Mouse (Mus musculus) intestine, embryonic 15.5 days (tissue): ENCODE measurements around the gene Prm2. TPM values are rescaled to one million over a fixed set of nuclear protein-coding genes. Genes with fewer than 3 reads are reported as not detected.

Experiments
- ATAC-seq: fragments of 200-750 bp; cut with Nextera tagmentation; 2 replicates; pipeline ENCODE4 v1.8.0; 2017; ENCODE audit warnings: moderate TSS enrichment, moderate library complexity
- H3K27ac ChIP-seq: fragments of 300-500 bp; sonication (generic); 2 replicates; pipeline ENCODE4 v1.5.1; 2015; ENCODE audit warnings: mild to moderate bottlenecking, inconsistent platforms
- H3K27me3 ChIP-seq: fragments of 300-500 bp; sonication (generic); replicated peaks from 2 replicates; pipeline ENCODE4 v1.6.1; 2015; ENCODE audit warnings: inconsistent platforms
- H3K36me3 ChIP-seq: fragments of 300-500 bp; sonication (generic); 2 replicates; pipeline ENCODE4 v1.6.1; 2015; ENCODE audit warnings: inconsistent platforms
- H3K4me1 ChIP-seq: fragments of 300-500 bp; sonication (generic); replicated peaks from 2 replicates; pipeline ENCODE4 v1.6.1; 2015; ENCODE audit warnings: inconsistent platforms
- H3K4me2 ChIP-seq: fragments of 300-500 bp; sonication (generic); replicated peaks from 2 replicates; pipeline ENCODE4 v1.6.1; 2015; ENCODE audit warnings: mild to moderate bottlenecking, inconsistent platforms
- H3K4me3 ChIP-seq: fragments of 300-500 bp; sonication (generic); replicated peaks from 2 replicates; pipeline ENCODE4 v1.5.1; 2015; ENCODE audit warnings: inconsistent platforms
- H3K9ac ChIP-seq: fragments of 300-500 bp; sonication (generic); 2 replicates; pipeline ENCODE4 v1.6.1; 2015; ENCODE audit warnings: inconsistent platforms
- H3K9me3 ChIP-seq: fragments of 300-500 bp; sonication (generic); 2 replicates; pipeline ENCODE4 v1.6.1; 2016; ENCODE audit warnings: inconsistent platforms
- WGBS: fragments of 180-500 bp; shearing (Covaris S2); methylation state at CpG from one replicate; pipeline ENCODE4 v1.1.7; 2015; 5-methylcytosine and 5-hydroxymethylcytosine counted together
- polyA plus RNA-seq: library from polyadenylated mRNA; unstranded; fragments of >200 nt; fragmentation: Nextera tagmentation; extraction: Ambion mirVana; gene quantifications from 2 replicates; pipeline ENCODE4 v1.2.1, GENCODE M21; 2015

Gene Prm2
- polyA plus RNA-seq, result not detected in 2 replicates

DNA sequence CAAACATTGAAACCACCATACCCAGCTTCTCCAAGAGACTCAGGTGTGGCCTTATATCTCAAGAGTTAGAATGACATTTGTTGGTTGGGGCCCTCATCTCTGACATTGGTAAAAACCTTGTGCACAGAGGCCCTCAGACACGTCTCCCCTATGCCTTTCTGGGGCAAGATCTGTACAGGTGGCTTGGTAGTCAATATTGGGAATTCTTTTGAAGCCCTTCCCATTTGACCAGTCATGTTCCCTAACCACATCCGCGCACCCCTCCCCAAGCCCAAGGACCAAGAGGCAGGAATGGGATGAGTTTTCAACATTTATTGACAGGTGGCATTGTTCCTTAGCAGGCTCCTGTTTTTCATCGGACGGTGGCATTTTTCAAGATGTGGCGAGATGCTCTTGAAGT, at the start of gene Prm2:
Gene Prm2, minus strand, starts transcription at position 101 of the 400 bp plus-strand sequence.
- WGBS, result 75% methylated on average over 6 of the region's 6 CpGs
- Histone ChIP-seq H3K4me2 (no peak within 1 kb of the TSS), H3K9me3 (no peaks in the 10 kb centered on the region), H3K36me3 (no peaks in the 10 kb centered on the region), H3K4me1 (no peaks in the 10 kb centered on the region), H3K27me3 (peaks cover 18% of the 10 kb centered on the region), H3K27ac (no peak within 1 kb of the TSS), H3K9ac (no peak within 1 kb of the TSS), H3K4me3 (no peak within 1 kb of the TSS)
- ATAC-seq, result no peak

GRCm38 (mm10) chr16:10844319-10844670, 48.4 kb upstream of the Prm2 start:
- no peaks in the 10 kb centered on the region for H3K27me3 ChIP-seq
- H3K9me3 ChIP-seq, result no peaks in the 10 kb centered on the region
- peaks cover 16% of the 10 kb centered on the region; the same call in 1 of the 2 replicates for H3K4me1 ChIP-seq
- ATAC-seq, result no peak
- peak overlapping the region; percentile 50 for H3K4me2 ChIP-seq
- H3K4me3 ChIP-seq, result no peak overlapping the region
- 55% methylated on average over 6 of the region's 6 CpGs for WGBS
- no peak overlapping the region for H3K27ac ChIP-seq
- H3K9ac ChIP-seq, result no peak overlapping the region
- H3K36me3 ChIP-seq, result no peaks in the 10 kb centered on the region

- no peaks in the 10 kb centered on the region for H3K36me3 ChIP-seq
- WGBS, result 19% methylated on average over 18 of the region's 18 CpGs
- H3K9ac ChIP-seq, result 0 out of 2 replicates have a peak overlapping the region, but pooled peaks have one; percentile 8
- H3K4me1 ChIP-seq, result peaks cover 19% of the 10 kb centered on the region; the same call in 1 of the 2 replicates
- H3K27me3 ChIP-seq, result no peaks in the 10 kb centered on the region
- no peak overlapping the region; the same call in 1 of the 2 replicates for H3K4me3 ChIP-seq
- no peak for ATAC-seq
- no peaks in the 10 kb centered on the region for H3K9me3 ChIP-seq
- peak overlapping the region; percentile 50 for H3K4me2 ChIP-seq
- H3K27ac ChIP-seq, result peak overlapping the region; percentile 44
Measured at GRCm38 (mm10) chr16:10843486-10844318, 47.8 kb upstream of the Prm2 start.

GRCm38 (mm10) chr16:10842282-10842855, 46.4 kb upstream of the Prm2 start:
- no peak for ATAC-seq
- Histone ChIP-seq H3K9me3 (no peaks in the 10 kb centered on the region), H3K27ac (no peak overlapping the region), H3K27me3 (no peaks in the 10 kb centered on the region), H3K9ac (no peak overlapping the region), H3K36me3 (no peaks in the 10 kb centered on the region), H3K4me1 (peaks cover 25% of the 10 kb centered on the region), H3K4me2 (no peak overlapping the region), H3K4me3 (no peak overlapping the region)
- 78% methylated on average over 4 of the region's 4 CpGs for WGBS

DNA sequence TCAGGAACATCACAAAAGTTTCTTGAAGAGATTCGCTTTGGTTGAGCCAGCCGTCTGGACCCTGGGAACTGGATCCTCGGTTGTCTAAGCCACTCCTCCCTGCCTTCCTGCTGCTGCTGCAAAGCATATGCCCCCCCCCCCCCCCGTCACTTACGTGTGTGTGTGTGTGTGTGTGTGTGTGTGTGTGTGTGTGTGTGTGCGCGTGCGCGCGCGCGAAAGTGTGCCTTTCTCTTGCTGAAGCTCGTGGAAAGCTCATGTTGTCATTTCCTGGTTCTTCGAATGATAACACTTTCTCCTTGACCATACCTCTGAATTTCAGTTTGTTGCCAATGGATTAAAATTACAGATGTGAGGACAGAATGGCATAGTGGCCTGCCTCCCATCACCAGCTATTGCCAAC, 44.1 kb upstream of the Prm2 start:
- Histone ChIP-seq H3K4me2 (no peak overlapping the region), H3K36me3 (no peaks in the 10 kb centered on the region), H3K9ac (no peak overlapping the region), H3K27ac (no peak overlapping the region), H3K9me3 (no peaks in the 10 kb centered on the region), H3K4me1 (peaks cover 30% of the 10 kb centered on the region), H3K4me3 (no peak overlapping the region), H3K27me3 (no peaks in the 10 kb centered on the region)
- WGBS, result 84% methylated on average over 13 of the region's 14 CpGs
- ATAC-seq, result no peak

GRCm38 (mm10) chr16:10838487-10839245, 42.7 kb upstream of the Prm2 start:
- no peak overlapping the region for H3K9ac ChIP-seq
- 36% methylated on average over 10 of the region's 10 CpGs for WGBS

GRCm38 (mm10) chr16:10837903-10838302, 42.0 kb upstream of the Prm2 start:
- Histone ChIP-seq H3K27me3 (no peaks in the 10 kb centered on the region), H3K27ac (peak overlapping the region; percentile 82), H3K9me3 (no peaks in the 10 kb centered on the region), H3K4me3 (no peak overlapping the region), H3K4me2 (peak overlapping the region; percentile 39), H3K36me3 (no peaks in the 10 kb centered on the region), H3K9ac (no peak overlapping the region), H3K4me1 (peaks cover 19% of the 10 kb centered on the region)
- ATAC-seq, result no peak; the same call in 1 of the 2 replicates
- WGBS, result 76% methylated on average over 1 of the region's 1 CpGs

More at GRCm38 (mm10) chr16:10838487-10839245, 42.7 kb upstream of the Prm2 start:
- H3K36me3 ChIP-seq, result no peaks in the 10 kb centered on the region
- H3K9me3 ChIP-seq, result no peaks in the 10 kb centered on the region
- H3K4me2 ChIP-seq, result peak overlapping the region; percentile 39
- no peaks in the 10 kb centered on the region for H3K27me3 ChIP-seq
- no peak overlapping the region for H3K4me3 ChIP-seq
- peaks cover 22% of the 10 kb centered on the region for H3K4me1 ChIP-seq
- H3K27ac ChIP-seq, result peak overlapping the region; percentile 82
- ATAC-seq, result peak; percentile 58

- Histone ChIP-seq H3K4me1 (peaks cover 19% of the 10 kb centered on the region), H3K4me2 (peak overlapping the region; percentile 39; the same call in 1 of the 2 replicates), H3K27ac (no peak overlapping the region), H3K27me3 (no peaks in the 10 kb centered on the region), H3K4me3 (no peak overlapping the region), H3K36me3 (no peaks in the 10 kb centered on the region), H3K9me3 (no peaks in the 10 kb centered on the region), H3K9ac (no peak overlapping the region)
- 80% methylated on average over 3 of the region's 3 CpGs for WGBS
- no peak for ATAC-seq
Measured at GRCm38 (mm10) chr16:10837250-10837649, 41.3 kb upstream of the Prm2 start.

DNA sequence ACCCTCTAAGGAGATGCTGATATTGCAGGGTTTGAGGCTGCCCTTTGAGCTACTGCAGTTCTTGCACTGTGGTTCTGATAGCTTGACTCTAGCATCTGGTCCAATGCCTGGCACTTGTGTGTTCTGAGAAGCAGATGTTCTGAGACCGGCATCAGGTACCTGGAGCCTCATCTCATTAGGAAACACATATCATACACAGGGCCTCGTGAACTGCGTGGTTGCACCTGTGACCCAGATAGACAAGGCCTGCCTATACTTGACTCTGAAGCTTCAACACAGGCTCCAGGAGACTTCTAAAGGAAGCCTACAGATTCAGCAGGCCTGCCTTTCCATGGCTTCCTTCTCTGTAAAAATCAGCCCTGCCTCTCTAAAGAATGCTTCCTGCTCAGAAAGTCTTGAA, 40.5 kb upstream of the Prm2 start:
- WGBS, result 87% methylated on average over 3 of the region's 3 CpGs
- no peaks in the 10 kb centered on the region for H3K36me3 ChIP-seq
- H3K9me3 ChIP-seq, result no peaks in the 10 kb centered on the region
- H3K4me3 ChIP-seq, result no peak overlapping the region
- no peak overlapping the region for H3K27ac ChIP-seq
- H3K4me1 ChIP-seq, result peaks cover 19% of the 10 kb centered on the region
- ATAC-seq, result no peak
- no peaks in the 10 kb centered on the region for H3K27me3 ChIP-seq
- no peak overlapping the region for H3K9ac ChIP-seq
- no peak overlapping the region for H3K4me2 ChIP-seq

DNA sequence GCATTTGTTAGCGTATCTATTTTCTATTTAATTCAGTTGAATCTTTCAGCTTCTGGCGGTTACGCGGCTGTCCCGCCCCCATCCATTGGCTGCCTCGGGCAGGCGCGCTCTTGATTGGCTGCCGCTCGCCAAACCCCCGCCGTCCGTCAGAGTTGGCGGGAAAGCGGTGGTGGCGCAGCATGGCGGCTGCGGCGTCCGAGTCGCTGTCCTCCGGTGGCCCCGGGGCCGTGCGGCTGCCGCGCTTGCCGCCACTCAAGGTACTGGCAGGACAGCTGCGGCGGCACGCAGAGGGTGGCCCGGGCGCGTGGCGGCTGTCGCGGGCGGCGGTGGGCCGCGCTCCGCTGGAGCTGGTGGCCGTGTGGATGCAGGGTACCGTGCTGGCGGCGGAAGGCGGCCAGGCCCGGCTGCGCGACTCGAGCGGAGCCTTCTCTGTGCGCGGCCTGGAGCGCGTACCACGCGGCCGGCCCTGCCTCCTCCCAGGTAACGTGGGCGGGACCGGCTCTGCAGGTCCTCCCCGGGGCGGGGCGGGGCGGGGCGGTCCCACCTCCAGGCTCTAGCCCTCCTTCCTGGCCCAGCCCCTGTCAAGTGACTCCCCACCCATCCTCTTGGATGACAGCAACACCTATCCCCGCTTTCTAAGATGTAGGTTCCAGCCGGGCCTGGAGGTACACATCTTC, 39.1 kb upstream of the Prm2 start, which contains the start of gene Rmi2:
Gene Rmi2, plus strand, starts transcription at position 149 of the 677 bp plus-strand sequence.
- Histone ChIP-seq H3K36me3 (no peaks in the 10 kb centered on the region), H3K4me3 (peak within 1 kb of the TSS; percentile 71), H3K27ac (peak within 1 kb of the TSS; percentile 90), H3K27me3 (no peaks in the 10 kb centered on the region), H3K4me2 (peak within 1 kb of the TSS; percentile 90), H3K9me3 (no peaks in the 10 kb centered on the region), H3K4me1 (peaks cover 19% of the 10 kb centered on the region), H3K9ac (peak within 1 kb of the TSS; percentile 76)
- WGBS, result under 1% methylated on average over 65 of the region's 69 CpGs
- peak; percentile 95 for ATAC-seq

DNA sequence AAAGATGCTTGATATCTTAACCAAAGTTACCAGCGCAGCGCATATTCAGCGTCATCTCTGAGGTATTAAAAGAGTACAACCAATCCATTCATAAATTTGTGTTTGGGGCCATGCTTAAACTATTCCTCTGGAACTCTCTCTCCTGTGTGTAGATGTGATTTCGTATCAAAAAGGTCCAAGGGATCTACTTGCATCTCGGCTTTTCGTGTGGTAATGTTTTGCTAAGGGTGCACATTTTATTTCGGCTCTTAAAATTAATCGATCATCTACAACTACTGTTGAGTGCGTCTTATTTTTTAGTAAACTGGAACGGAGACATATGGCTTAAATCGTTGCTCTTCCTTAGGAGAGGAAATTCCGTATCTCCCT, 38.6 kb upstream of the Prm2 start:
- peak overlapping the region; percentile 90 for H3K4me2 ChIP-seq
- H3K4me3 ChIP-seq, result peak overlapping the region; percentile 71
- no peak for ATAC-seq
- no peaks in the 10 kb centered on the region for H3K36me3 ChIP-seq
- peaks cover 19% of the 10 kb centered on the region for H3K4me1 ChIP-seq
- no peak overlapping the region for H3K27ac ChIP-seq
- H3K27me3 ChIP-seq, result no peaks in the 10 kb centered on the region
- H3K9me3 ChIP-seq, result no peaks in the 10 kb centered on the region
- WGBS, result 6% methylated on average over 12 of the region's 12 CpGs
- peak overlapping the region; percentile 22; the same call in 1 of the 2 replicates for H3K9ac ChIP-seq

- WGBS, result 64% methylated on average over 4 of the region's 4 CpGs
Measured at GRCm38 (mm10) chr16:10828461-10828805, 32.5 kb upstream of the Prm2 start.

More at GRCm38 (mm10) chr16:10828461-10828805, 32.5 kb upstream of the Prm2 start:
- Histone ChIP-seq H3K27me3 (no peaks in the 10 kb centered on the region), H3K9me3 (no peaks in the 10 kb centered on the region), H3K4me3 (no peak overlapping the region), H3K4me2 (no peak overlapping the region), H3K4me1 (no peaks in the 10 kb centered on the region), H3K36me3 (no peaks in the 10 kb centered on the region), H3K27ac (no peak overlapping the region), H3K9ac (no peak overlapping the region)
- ATAC-seq, result no peak
